Mouse (Mus musculus) MEL (cell line): ENCODE measurements around the gene Chst12.
"Not testable (repeated sequence)": the region's sequence is repeated elsewhere in the genome, so short reads cannot be mapped to it uniquely, and the experiment has no call there.

ENCODE experiments used
- CHD2 ChIP-seq: IDR thresholded peaks from 2 replicates; pipeline ENCODE4 v1.6.1; 2011; ENCODE audit warnings: low read length, improper control_type of control experiment
- CTCF ChIP-seq, 3 experiments: IDR thresholded peaks in 2 of 3; conservative IDR thresholded peaks in 1 of 3; 2 replicates each; pipeline ENCODE4 v1.5.1; 2011 to 2012; ENCODE audit warnings: low read length in 3 of 3, low read depth in 2 of 3, mild to moderate bottlenecking in 2 of 3, improper control_type of control experiment in 1 of 3, inconsistent platforms in 1 of 3, mixed read lengths in 1 of 3, moderate library complexity in 1 of 3; ENCODE audit not compliant: control insufficient read depth in 1 of 3, insufficient read depth in 1 of 3, poor library complexity in 1 of 3, severe bottlenecking in 1 of 3
- ELF1 ChIP-seq: IDR thresholded peaks from 2 replicates; pipeline ENCODE4 v1.6.1; 2014; ENCODE audit warnings: low read depth, mild to moderate bottlenecking, inconsistent platforms, low read length, improper control_type of control experiment, moderate library complexity
- EP300 ChIP-seq, 2 experiments: IDR thresholded peaks; 2 replicates each; pipeline ENCODE4 v1.6.1; 2011; ENCODE audit warnings: improper control_type of control experiment in 2 of 2, low read length in 2 of 2, low read depth in 1 of 2, mild to moderate bottlenecking in 1 of 2
- ETS1 ChIP-seq: IDR thresholded peaks from 2 replicates; pipeline ENCODE4 v1.6.1; 2012; ENCODE audit warnings: low read depth, mild to moderate bottlenecking, inconsistent platforms, low read length, improper control_type of control experiment, moderate library complexity
- GABPA ChIP-seq: IDR thresholded peaks from 2 replicates; pipeline ENCODE4 v1.6.1; 2012; ENCODE audit warnings: low read depth, mild to moderate bottlenecking, inconsistent platforms, low read length, improper control_type of control experiment, moderate library complexity
- HCFC1 ChIP-seq: IDR thresholded peaks from 2 replicates; pipeline ENCODE4 v1.6.1; 2012; ENCODE audit warnings: low read depth, mild to moderate bottlenecking, inconsistent platforms, low read length, improper control_type of control experiment, moderate library complexity
- KAT2A ChIP-seq: conservative IDR thresholded peaks from 2 replicates; pipeline ENCODE4 v1.6.1; 2012; ENCODE audit warnings: low read depth, low read length, improper control_type of control experiment, inconsistent platforms
- MYC ChIP-seq: IDR thresholded peaks from 2 replicates; pipeline ENCODE4 v1.6.1; 2011; ENCODE audit warnings: low read depth, mild to moderate bottlenecking, low read length, improper control_type of control experiment, moderate library complexity
- NRF1 ChIP-seq: IDR thresholded peaks from 2 replicates; pipeline ENCODE4 v1.6.1; 2014; ENCODE audit warnings: low read depth, mild to moderate bottlenecking, inconsistent platforms, low read length, improper control_type of control experiment, moderate library complexity; ENCODE audit not compliant: poor library complexity, insufficient read depth, severe bottlenecking
- POLR2A ChIP-seq, 2 experiments: IDR thresholded peaks; 2 replicates each; pipeline ENCODE4 v1.6.1; 2011 to 2012; ENCODE audit warnings: low read length in 2 of 2, mild to moderate bottlenecking in 2 of 2, control low read depth in 1 of 2, improper control_type of control experiment in 1 of 2, low read depth in 1 of 2, moderate library complexity in 1 of 2; ENCODE audit not compliant: control insufficient read depth in 1 of 2, insufficient read depth in 1 of 2, poor library complexity in 1 of 2
- POLR2AphosphoS2 ChIP-seq: IDR thresholded peaks from 2 replicates; pipeline ENCODE4 v1.6.1; 2011; ENCODE audit warnings: low read length, improper control_type of control experiment
- USF1 ChIP-seq: IDR thresholded peaks from 2 replicates; pipeline ENCODE4 v1.6.1; 2014; ENCODE audit warnings: low read depth, mild to moderate bottlenecking, inconsistent platforms, low read length, improper control_type of control experiment, moderate library complexity
- USF2 ChIP-seq, 2 experiments: IDR thresholded peaks; 2 replicates each; pipeline ENCODE4 v1.6.1; 2011 to 2012; ENCODE audit warnings: improper control_type of control experiment in 2 of 2, low read length in 2 of 2, borderline replicate concordance in 1 of 2, inconsistent platforms in 1 of 2, low read depth in 1 of 2, mild to moderate bottlenecking in 1 of 2; ENCODE audit not compliant: insufficient read depth in 1 of 2

DNA sequence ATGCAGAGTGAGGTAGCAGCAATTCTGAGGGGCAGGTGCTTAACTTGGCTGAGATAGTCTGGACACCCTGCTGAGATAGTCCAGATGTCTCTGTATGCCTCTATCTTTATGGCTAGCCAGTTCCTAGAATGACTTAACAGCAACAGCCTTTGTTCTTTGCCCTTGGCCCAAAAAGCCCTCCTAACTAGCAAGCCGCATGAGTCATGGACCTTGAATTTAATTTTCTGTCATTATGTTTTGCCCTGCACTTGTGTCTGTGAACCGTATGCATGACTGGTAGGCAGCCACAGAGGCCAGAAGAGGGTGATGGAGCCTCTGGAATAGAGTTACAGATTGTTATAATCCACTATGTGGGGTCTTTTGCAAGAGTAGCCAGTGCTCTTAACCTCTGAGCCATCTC is 42.2 kb upstream of the Chst12 start:
- TF ChIP-seq CTCF (IDR thresholded peaks at IDR 0.05 in 2 of 3, conservative IDR thresholded peaks at IDR 0.05 in 1 of 3; ENCODE audit: control insufficient read depth in 1 of 3, insufficient read depth in 1 of 3, low read depth in 2 of 3, low read length in 3 of 3, poor library complexity in 1 of 3, severe bottlenecking in 1 of 3); ETS1; ELF1; NRF1; CHD2; POLR2A (IDR thresholded peaks at IDR 0.05; ENCODE audit: control insufficient read depth in 1 of 2, insufficient read depth in 1 of 2, low read depth in 1 of 2, low read length in 2 of 2, poor library complexity in 1 of 2); USF2 (IDR thresholded peaks at IDR 0.05; ENCODE audit: borderline replicate concordance in 1 of 2, insufficient read depth in 1 of 2, low read depth in 1 of 2, low read length in 2 of 2); MYC; EP300 (IDR thresholded peaks at IDR 0.05; ENCODE audit: low read depth in 1 of 2, low read length in 2 of 2); GABPA; HCFC1; KAT2A; USF1; POLR2AphosphoS2: not testable (repeated sequence)
